Mouse (Mus musculus): ENCODE results near the gene Hcn3. TPM values are rescaled to one million over a fixed set of nuclear protein-coding genes. Genes with fewer than 3 reads are reported as not detected.

Gene Hcn3
- total RNA-seq (2021) = 10 to 100 TPM; 12.9 to 19.1 TPM

DNA sequence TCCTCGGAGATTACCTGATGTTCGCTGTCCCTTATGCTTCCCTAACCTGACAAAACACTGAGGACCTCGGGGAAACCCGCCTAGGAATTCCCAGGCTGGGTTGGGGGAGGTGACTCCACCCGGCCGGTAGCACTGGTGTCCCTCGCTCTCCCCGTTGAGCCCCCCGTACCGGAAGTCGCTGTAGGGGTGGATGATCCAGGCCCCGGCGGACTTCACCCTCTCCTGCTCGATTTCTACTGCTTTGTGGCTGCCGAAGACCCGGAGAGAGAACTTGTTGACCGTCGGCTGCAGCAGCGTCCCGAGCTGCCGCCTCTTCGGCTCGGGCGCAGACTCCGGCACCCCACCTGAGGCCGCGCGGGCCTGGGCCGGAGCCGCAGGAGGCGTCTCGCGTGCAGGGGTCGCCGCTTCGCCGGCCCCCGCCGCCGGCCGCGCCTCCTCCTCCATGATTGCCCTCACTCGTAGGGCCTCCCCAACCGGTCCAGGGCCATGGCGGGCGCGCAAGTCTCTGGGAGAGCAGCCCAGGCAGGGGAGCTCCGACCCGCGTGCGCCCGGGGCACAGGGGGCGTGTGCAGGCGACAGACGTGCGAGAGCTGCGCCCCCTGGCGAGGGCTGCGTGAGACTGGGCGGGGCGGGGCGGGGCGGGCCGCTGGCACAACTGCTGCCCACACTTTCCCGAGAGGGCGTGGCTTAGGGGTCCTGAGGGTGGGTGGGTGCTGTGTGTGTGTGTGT lies at the start of gene Hcn3:
Hcn3 (minus strand) TSS at position 581 of the 729 bp plus-strand sequence.
- DNase-seq (ENCODE audit: low spot score in 2 of 2) = peak in 1 of 2 experiments; percentile 55
- intact Hi-C loops (cut with DNase I) = loop anchor here (5.0 kb wide), 3 partner anchors 42 to 212 kb away; partner anchors contain the start of gene Rusc1

DNA sequence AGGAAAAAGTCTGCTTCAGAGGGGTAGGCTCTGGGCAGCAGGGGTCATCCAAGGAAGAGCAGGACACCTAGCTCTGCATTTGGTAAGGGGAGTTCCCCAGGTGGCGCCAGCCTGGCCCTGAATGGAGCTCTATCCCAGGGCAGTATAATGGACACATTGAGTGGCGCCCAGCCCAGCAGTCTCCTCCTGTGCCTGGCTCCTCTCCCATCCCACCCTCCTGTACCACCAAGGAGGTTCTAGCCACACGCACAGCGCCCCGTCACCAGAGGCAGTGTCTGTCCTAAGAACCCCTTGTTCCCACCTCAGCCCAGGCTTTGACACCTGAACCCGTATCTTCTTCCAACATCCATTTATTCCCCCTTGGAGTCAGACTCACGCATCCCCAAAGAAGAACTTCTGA lies 49.7 kb upstream of the Hcn3 start:
- no peak for DNase-seq (ENCODE audit: low spot score in 2 of 2)
- intact Hi-C loops (cut with DNase I) = loop anchor here (5.0 kb wide), 1 partner anchor 117 kb away; the partner anchor contains the start of gene Rusc1

DNA sequence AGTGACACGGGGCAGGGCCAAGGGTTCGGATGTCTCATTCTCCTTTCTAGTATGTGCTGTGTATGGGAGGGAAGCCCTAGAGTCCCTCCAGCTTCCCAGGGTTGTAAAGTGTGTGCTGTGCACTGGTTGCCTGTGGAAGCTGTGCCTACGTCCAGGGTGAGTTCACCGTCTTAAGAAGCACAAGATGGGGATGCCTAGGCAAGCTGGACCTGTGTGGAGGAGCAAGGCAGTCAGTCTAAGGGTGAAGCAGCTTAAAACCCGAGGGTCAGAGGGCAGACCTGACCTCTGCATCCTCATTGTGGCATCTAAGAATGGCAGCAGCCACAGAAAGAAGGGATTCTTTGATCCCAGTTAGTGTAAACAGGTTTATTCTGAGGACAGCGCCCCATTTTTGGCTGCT lies 48.7 kb upstream of the Hcn3 start:
- DNase-seq (ENCODE audit: low spot score in 2 of 2) = no peak
- intact Hi-C loops (cut with DNase I) = no loop called here

DNA sequence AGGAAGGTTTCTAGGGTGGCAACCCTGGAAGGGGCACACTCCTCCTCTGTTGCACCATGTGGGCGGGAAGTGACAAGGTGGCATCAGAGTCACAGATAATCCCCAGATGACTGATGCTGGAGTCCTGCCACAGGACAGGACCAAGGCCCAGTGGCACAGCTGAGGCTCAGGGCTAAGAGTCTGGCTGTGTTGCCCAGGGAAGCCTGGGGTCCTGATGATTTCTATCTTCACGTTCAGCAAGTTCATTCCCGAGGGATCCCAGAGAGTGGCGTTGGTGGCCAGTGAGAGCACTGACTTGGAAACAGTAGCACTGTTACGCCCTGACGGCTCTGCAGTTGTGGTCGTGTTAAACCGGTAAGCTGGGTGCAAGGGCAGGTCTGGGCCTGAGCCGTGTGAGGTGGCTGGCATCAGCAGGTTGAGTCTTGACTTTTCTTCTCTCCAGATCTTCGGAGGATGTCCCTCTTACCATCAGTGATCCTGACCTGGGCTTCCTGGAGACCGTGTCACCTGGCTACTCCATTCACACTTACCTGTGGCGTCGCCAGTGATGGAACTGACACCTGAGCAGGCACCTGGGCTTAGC lies 48.2 kb upstream of the Hcn3 start:
- intact Hi-C loops (cut with DNase I) = no loop called here
- DNase-seq (ENCODE audit: low spot score in 2 of 2) = no peak

DNA sequence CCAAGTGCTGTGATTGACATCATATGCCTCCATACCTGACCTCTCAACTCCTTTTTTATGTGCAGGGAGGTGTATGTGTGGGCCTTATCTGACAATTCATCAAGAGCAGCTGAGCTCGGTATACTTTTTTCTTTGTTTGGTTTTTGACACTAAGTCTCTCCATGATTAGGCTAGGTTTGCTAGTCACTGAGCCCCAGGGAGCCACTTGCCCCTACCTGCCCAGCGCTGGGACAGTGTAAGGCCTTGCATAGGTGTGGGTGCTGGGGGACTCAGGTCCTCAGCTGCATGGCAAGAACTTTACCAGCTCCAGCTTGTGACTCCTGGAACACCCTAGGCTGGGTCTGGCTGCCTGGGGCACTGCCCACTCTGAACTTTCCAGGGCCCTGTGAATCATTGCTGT lies 46.7 kb upstream of the Hcn3 start:
- intact Hi-C loops (cut with DNase I) = no loop called here
- no peak for DNase-seq (ENCODE audit: low spot score in 2 of 2)

DNA sequence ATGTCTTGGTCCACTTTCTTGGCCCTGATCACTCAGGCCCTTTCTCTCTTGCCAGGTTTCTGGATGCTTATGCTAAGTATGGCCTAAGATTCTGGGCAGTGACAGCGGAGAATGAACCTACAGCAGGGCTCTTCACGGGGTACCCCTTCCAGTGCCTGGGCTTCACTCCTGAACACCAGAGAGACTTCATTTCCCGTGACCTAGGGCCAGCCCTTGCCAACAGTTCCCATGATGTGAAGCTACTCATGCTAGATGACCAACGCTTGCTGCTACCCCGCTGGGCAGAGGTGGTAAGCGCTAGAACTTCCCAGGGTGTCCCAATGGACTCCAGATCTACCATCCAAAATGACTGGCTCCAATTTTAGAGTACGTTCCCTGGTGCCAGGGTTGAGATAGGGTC lies 46.1 kb upstream of the Hcn3 start:
- no peak for DNase-seq (ENCODE audit: low spot score in 2 of 2)
- intact Hi-C loops (cut with DNase I) = no loop called here

DNA sequence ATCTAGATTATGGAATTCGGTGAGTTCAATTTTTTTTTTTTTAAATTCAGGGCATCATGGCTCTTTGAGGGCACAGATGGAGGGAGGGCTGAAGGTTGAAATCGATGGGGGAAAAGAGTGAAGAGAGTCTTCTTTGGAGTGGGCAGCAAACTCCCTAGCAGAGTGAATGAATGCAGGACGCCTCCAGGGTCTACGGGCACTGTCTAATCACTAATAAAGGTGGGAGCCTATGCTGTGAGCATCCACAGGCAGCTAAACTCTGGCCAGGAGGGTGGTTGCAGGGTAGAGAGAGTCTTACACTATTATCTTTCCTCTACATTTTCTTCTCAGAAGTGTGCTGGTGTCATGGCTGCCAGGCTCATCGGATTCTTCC lies 43.1 kb upstream of the Hcn3 start:
- intact Hi-C loops (cut with DNase I) = no loop called here
- DNase-seq (ENCODE audit: low spot score in 2 of 2) = no peak

DNA sequence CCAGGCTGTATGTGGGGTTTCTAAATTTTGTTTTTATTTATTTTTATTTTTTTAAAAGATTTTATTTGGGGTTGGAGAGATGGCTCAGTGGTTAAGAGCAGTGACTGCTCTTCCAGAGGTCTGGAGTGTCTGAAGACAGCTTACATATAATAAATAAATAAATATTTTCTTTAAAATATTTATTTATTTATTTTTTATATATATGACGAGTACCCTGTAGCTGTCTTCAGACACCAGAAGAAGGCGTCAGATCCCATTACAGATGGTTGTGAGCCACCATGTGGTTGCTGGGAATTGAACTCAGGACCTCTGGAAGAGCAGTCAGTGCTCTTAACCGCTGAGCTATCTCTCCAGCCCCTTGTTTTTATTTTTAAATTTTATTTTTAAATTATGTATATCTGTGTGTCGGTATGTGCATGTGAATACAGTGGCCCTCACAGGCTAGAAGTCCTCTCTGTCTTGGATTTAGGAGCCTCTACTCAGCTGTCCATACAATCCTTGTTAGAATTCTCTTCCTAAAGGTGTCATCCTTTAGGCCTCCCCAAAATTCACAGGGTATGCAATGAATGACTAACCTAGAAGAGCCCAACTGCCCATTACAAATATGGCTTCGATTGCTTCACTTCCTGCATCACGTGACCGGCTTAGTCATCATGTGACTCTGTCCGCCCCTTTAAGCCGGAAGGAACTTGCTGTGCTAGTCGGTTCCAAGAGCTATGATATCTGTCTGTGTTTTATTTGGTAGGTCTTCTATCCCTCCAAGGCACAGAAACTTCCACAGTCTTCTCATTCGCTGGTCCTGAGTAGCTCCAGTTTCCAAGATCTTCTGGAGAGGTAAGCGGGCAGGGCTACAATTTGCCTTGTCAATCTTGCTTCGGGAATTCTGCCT lies 42.5 kb upstream of the Hcn3 start, which contains the start of gene Gba:
Gba (plus strand) TSS at position 676 of the 889 bp plus-strand sequence.
- peak; percentile 78 to 84 for DNase-seq (ENCODE audit: low spot score in 2 of 2)
- intact Hi-C loops (cut with DNase I) = no loop called here

DNA sequence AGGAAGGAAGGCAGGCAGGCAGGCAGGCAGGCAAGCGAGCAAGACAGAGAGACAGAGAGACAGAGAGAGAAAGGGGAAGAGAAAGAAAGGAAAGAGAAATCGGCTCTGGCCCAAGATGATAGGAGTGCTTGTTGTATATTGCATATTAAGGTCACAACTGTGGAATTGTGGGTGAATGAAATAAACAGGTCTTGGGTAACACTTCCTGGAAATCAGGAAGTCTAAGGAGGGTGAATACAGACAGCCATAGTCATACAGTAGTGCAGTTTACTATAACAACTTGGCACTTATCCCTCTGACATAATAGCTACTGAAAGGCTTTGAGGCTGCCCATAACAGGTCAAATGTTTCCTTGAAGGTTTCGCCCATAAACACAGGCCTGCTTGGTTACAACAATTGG lies 39.8 kb upstream of the Hcn3 start:
- intact Hi-C loops (cut with DNase I) = loop anchor here (5.0 kb wide), 1 partner anchor 42 kb away; no protein-coding TSS in a partner anchor
- no peak for DNase-seq (ENCODE audit: low spot score in 2 of 2)

DNA sequence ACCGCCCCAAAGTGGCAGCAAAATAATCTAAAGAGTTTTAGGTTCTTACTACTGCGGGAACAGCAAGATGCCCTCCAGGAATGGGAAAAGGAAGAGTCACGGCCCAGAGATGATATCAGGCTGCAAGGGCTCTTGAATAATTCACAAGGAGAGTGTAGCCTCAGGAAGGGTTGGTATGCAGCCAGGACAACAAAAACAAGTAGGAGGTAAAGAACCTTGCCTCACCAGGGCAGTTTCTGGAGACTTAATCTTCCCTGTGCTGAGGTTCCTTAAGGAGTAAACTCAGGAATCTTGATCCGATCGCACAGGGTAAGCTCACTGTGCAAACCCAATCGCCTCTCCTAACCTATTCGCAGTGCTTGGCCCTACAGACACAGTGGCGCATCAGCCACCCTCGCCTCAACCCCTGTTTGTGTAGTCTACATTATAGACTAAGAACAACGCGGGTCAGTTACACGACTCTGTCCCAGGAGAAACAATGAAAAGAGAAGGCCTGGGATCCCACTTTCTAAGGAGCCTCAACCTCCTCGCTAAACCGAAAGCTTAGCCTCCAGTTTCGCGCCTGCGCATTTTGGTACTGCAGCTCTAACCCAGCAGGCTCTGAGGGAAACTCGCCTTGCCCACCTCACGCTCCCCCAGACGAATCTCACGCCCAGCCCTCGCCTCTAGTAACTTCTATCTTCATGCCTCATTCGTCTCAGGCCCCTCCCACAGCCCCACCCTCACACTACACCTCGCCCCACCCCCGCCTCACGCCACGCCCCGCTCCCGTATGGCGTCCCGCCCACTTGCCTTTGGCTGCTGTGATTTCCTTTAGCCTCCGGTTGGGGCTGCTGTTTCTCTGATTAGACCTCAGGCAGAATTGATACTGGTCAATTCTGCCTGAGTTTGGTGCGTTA lies 36.2 kb upstream of the Hcn3 start:
- intact Hi-C loops (cut with DNase I) = loop anchor here (5.0 kb wide), 1 partner anchor 46 kb away; no protein-coding TSS in a partner anchor
- peak; percentile 83 for DNase-seq (ENCODE audit: low spot score in 2 of 2)

DNA sequence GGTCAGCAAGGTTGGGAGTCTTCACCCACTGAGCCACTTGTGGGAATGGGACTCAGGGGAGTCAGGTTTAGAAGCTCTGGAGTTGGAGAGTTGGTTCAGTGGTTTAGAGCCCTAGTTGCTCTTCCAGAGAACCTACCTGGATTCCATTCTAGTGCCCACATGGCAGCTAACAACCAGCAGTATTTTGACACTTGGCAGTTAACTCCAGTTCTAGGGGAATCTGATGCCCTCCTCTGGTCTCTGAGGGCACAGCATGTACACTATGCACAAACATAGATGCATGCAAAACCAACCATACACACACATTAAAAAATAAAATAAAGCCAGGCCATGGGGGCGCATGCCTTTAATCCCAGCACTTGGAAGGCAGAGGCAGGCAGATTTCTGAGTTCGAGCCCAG lies 33.9 kb upstream of the Hcn3 start:
- intact Hi-C loops (cut with DNase I) = no loop called here
- no peak for DNase-seq (ENCODE audit: low spot score in 2 of 2)

DNA sequence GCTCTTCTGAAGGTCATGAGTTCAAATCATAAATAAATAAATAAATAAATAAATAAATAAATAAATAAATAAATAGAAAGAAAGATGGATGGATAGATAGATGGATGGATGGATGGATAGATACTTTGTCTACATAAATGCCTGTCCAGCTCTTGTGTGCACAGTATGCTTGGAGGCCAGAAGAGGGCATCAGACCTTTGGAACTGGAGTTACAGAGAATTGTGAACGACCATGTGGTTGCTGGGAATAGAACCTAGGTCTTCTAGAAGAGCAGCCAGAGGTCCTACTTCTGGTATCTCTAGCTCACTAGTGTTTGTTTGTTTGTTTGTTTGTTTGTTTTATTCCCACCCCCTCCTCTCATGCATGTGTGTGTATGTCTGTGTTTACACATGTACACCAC lies 33.4 kb upstream of the Hcn3 start:
- intact Hi-C loops (cut with DNase I) = no loop called here
- no peak for DNase-seq (ENCODE audit: low spot score in 2 of 2)

DNA sequence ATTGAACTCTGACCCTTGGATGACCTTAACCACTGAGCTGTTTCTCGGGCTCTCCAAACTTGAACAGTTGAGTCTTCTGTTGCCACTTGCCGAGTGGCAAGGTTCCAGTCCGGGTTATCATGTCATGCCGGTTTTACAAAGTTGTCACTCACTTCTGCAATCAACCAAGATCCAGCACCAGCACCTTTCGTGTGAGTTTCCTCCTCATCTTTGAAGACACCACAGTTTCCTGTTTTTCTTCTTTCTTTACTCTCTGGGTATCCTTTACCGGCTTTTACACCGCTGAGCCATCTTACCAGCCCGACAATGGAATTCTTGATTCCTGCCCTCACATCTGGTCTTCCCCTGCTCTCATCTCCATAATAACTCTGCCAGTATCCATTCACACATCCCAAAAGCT lies 30.4 kb upstream of the Hcn3 start:
- DNase-seq (ENCODE audit: low spot score in 2 of 2) = no peak
- intact Hi-C loops (cut with DNase I) = no loop called here

DNA sequence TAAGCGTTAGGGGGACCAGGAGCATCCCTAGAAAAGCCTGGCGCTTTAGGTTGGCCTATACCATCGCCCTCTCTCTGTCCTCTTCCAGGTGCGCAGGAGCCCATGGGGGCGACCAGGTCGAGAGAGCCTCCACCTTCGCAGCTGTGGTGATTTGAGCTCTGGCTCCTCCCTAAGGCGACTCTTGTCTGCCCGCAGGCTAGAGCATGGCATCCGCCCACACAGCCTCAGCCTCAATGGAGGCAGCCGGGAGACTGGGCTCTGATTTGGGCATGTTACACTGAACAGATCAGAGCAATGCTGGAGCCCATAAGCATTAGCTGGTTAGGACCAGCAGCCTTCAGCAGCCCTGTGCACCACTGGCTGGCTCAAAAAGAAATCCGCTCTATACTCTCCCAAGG lies 28.5 kb upstream of the Hcn3 start:
- DNase-seq (ENCODE audit: low spot score in 2 of 2) = no peak
- intact Hi-C loops (cut with DNase I) = no loop called here

DNA sequence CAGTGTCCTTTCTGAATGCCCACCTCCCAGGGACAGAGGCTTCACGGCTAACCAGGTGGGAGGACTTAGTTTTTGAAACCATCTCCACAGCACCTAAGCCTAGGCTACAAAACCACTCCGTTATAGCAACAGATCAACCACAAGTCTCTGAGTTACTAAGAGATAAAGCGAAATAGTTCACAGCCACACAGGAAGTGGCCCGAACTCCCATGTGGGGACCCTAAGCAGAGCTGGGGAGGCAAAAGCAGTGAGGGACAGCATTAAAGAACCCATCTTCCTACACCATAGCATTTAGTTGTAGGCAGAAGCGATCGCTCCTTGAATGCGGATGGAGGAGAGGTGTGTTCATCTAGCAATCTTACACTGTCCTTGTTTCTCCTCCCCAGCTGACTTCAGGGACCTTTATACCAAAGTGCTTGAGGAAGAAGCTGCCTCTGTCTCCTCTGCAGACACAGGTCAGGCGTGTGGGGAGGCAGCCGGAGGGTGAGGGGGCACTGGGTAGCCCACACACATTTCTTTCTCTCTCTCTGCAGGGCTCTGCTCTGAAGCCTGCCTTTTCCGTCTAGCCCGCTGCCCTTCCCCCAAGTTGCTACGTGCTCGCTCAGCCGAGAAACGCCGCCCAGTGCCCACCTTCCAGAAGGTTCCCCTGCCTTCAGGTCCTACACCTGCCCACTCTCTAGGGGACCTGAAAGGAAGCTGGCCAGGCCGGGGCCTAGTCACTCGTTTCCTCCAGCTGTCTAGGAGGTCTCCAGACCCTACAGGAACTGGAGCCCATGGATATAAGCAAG lies 27.9 kb upstream of the Hcn3 start:
- no peak for DNase-seq (ENCODE audit: low spot score in 2 of 2)
- intact Hi-C loops (cut with DNase I) = no loop called here

DNA sequence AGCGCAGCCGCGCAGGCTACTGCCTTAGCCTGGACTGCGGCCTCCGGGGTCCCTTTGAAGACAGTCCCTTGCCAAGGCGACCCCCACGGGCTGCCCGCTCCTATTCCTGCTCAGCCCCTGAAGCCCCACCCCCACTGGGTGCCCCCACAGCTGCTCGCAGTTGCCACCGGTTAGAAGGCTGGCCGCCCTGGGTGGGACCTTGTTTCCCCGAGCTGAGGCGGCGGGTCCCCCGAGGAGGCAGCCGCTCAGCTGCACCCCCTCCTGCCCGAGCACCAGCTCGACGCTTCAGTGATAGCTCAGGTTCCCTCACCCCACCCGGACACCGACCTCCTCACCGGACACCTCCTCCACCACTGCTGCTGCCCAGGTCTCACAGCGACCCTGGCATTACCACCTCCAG lies 27.2 kb upstream of the Hcn3 start:
- DNase-seq (ENCODE audit: low spot score in 2 of 2) = no peak
- intact Hi-C loops (cut with DNase I) = no loop called here

DNA sequence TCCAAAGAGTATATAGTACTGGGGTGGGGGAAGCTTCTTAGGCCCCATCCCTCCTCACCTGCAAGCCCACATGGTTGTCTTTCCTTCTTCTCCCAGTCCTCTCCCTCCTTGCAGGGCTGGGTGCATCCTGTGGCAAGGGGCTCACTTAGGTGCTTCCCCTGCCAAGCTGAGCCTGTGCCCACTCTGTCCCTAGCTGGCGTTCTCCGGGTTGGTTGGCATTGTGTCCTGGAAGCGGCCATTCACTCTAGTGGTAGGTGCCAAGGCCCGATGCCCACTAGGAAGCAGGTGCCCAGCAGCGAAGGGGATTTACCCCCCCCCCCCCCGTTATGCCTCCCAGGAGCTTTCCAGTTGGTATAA lies 23.9 kb upstream of the Hcn3 start:
- no peak for DNase-seq (ENCODE audit: low spot score in 2 of 2)
- intact Hi-C loops (cut with DNase I) = no loop called here

DNA sequence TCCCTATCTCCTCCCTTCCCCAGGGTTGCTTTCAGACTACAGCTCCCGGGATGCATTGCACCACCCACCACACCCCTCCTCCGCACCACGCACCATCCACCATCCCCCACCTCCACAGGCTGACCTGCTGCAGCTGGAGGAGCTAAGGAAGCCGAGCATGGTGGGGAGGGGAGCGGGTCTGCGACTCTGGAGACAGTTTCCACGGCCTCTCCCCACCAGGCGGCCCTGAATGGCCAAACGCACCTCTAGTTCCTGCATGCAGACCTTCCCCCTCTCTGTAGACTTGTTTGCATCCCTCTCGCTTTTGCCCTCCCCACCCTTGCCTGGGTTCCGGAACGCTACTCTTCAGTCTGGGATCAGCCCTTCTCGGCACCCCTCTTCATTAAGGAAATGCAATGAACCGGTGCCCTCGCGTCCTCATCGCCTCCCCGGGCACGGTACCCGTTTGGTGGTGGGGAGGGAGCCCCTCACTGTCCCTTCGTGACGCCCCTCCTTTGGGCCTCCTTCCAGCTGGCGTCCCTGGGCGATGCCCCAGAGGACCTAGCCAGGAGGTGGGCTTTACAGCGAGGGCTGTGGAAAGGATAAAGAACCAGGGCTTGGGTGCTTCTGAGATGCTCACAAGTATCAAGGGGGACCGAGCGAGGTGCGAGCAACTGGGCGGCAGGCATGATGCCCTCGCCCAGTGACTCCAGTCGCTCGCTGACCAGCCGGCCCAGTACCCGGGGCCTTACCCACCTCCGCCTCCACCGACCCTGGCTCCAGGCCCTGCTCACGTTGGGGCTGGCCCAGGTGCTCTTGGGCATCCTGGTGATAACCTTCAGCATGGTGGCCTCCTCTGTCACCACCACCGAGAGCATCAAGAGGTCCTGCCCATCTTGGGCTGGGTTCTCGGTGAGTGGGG lies 23.3 kb upstream of the Hcn3 start, which contains the start of gene Fam189b:
Fam189b (plus strand) TSS at position 86 of the 901 bp plus-strand sequence.
- DNase-seq (ENCODE audit: low spot score in 2 of 2) = peak; percentile 92 to 93
- intact Hi-C loops (cut with DNase I) = no loop called here

Measured in left cerebral cortex, postnatal 36 days (tissue).